Mouse (Mus musculus): ENCODE results near the gene Tango2. TPM values are rescaled to one million over a fixed set of nuclear protein-coding genes. Genes with fewer than 3 reads are reported as not detected.

The Tango2 gene
- polyA plus RNA-seq, 1 experiment = 20.6 TPM

DNA sequence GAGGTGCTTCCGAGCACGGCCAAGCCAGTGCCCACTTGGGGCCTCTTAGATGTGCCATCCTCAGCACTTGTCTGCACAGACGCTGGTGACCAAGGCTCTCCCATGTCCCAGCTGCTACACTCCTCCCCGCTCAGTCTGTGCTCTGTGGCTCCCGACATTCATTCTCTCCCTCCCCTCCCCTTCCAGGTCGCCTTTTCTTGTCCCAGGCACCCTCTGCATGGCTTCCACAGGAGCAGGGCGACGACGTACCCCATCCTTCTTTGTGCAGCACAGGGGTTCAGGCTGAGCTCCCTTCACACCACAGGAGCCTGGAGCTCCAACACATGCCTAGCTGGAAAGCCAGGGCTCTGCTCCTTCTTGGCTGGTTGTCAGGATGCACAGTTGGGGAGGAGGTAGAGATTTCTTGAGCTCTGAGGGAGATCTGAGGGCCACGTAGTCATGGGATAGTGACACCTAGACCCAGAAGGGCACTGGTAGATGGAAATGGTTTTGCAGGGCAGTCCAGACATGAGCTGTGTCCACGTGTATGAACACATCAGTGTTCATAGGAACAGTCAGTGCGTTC lies 1.9 kb upstream of the Tango2 start:
- peaks cover 7% of the 10 kb centered on the region for H3K27me3 ChIP-seq (ENCODE audit: control insufficient read depth, insufficient read depth, insufficient read length)
- H3K36me3 ChIP-seq (ENCODE audit: control insufficient read depth, insufficient read depth) = no peaks in the 10 kb centered on the region
- H3K4me3 ChIP-seq (ENCODE audit: insufficient read depth, poor library complexity, severe bottlenecking) = no peak overlapping the region
- H3K79me3 ChIP-seq (ENCODE audit: low read depth) = no peaks in the 10 kb centered on the region
- H3K79me2 ChIP-seq (ENCODE audit: control insufficient read depth, insufficient read depth) = no peaks in the 10 kb centered on the region
- no peak overlapping the region for H3ac ChIP-seq (ENCODE audit: control insufficient read depth, insufficient read length, low read depth)
- TF ChIP-seq MYOG (IDR thresholded peaks at IDR 0.05; ENCODE audit: control insufficient read depth, extremely low read depth, insufficient read length) (no peak), CTCF (IDR thresholded peaks at IDR 0.05; ENCODE audit: control insufficient read depth, insufficient read depth, insufficient read length) (no peak)

DNA sequence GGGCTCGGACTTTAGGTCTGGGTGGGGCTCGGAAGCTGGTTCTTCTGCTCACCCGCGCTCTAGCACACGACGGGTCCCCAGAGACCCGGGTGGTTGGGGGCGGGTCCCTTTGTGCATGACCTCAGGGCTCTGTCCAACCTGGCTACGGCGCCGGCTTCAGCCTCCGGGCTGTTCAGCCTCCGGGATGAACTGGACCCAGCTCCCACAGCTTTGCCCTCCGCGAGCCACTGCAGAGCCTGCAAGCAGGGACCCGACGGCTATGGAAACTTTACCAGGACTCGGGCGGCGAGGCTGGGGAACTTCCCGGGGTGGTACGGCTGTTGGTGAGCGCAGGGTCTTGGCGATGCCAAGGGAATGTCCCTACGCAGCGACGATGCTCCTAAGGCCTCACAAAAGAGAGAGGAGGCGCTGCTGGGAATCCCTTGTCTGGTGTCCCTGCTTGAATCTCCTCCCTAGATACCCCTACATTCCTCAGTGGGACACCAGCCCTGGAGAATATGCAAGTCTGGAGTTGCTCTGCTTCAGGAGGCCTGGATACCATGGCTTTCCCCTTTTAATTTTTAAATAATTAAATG lies 785 bp upstream of the Tango2 start:
- H3K79me3 ChIP-seq (ENCODE audit: low read depth) = no peaks in the 10 kb centered on the region
- H3K4me3 ChIP-seq (ENCODE audit: insufficient read depth, poor library complexity, severe bottlenecking) = peak overlapping the region; percentile 37
- H3K79me2 ChIP-seq (ENCODE audit: control insufficient read depth, insufficient read depth) = no peaks in the 10 kb centered on the region
- no peaks in the 10 kb centered on the region for H3K36me3 ChIP-seq (ENCODE audit: control insufficient read depth, insufficient read depth)
- H3ac ChIP-seq (ENCODE audit: control insufficient read depth, insufficient read length, low read depth) = peak overlapping the region; percentile 65
- H3K27me3 ChIP-seq (ENCODE audit: control insufficient read depth, insufficient read depth, insufficient read length) = peaks cover 7% of the 10 kb centered on the region
- TF ChIP-seq MYOG (IDR thresholded peaks at IDR 0.05; ENCODE audit: control insufficient read depth, extremely low read depth, insufficient read length) (no peak), USF1 (IDR thresholded peaks at IDR 0.05; ENCODE audit: low read depth) (no peak), CTCF (IDR thresholded peaks at IDR 0.05; ENCODE audit: control insufficient read depth, insufficient read depth, insufficient read length) (no peak), MAX (IDR thresholded peaks at IDR 0.05) (no peak), FOSL1 (IDR thresholded peaks at IDR 0.05; ENCODE audit: insufficient read depth, low read length, poor library complexity, severe bottlenecking) (no peak), CEBPB (IDR thresholded peaks at IDR 0.05; ENCODE audit: low read depth) (no peak), MYOD1 (IDR thresholded peaks at IDR 0.05; ENCODE audit: control insufficient read depth, insufficient read length, low read depth) (no peak)

DNA sequence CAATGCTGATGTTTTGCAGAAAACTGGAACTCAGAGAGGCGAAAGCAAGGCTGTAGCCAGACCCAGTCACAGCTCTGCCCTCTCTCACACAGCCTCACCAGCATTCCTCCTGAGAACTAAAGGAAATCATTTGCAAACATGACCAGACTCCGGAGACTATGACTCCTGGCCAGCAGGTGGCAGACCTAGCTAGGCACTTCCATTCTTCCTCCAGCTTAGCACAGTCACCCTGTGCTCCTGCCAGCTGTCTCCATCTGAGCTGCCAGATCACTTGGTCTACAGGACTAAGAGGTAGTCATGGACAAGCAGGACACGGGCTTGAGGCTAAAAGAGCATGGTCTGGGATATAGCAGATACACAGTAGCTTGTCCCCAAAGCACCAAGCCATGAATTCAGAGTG lies 2.7 kb downstream of the Tango2 start:
- H3K79me3 ChIP-seq (ENCODE audit: low read depth) = no peaks in the 10 kb centered on the region
- H3K27me3 ChIP-seq (ENCODE audit: control insufficient read depth, insufficient read depth, insufficient read length) = peaks cover 7% of the 10 kb centered on the region
- no peaks in the 10 kb centered on the region for H3K79me2 ChIP-seq (ENCODE audit: control insufficient read depth, insufficient read depth)
- TF ChIP-seq MAX (IDR thresholded peaks at IDR 0.05) (peak; percentile 20), FOSL1 (IDR thresholded peaks at IDR 0.05; ENCODE audit: insufficient read depth, low read length, poor library complexity, severe bottlenecking) (no peak), USF1 (IDR thresholded peaks at IDR 0.05; ENCODE audit: low read depth) (no peak), CTCF (IDR thresholded peaks at IDR 0.05; ENCODE audit: control insufficient read depth, insufficient read depth, insufficient read length) (peak; percentile 71), MYOD1 (IDR thresholded peaks at IDR 0.05; ENCODE audit: control insufficient read depth, insufficient read length, low read depth) (no peak), MYOG (IDR thresholded peaks at IDR 0.05; ENCODE audit: control insufficient read depth, extremely low read depth, insufficient read length) (no peak)
- H3K36me3 ChIP-seq (ENCODE audit: control insufficient read depth, insufficient read depth) = no peaks in the 10 kb centered on the region
- no peak overlapping the region for H3K4me3 ChIP-seq (ENCODE audit: insufficient read depth, poor library complexity, severe bottlenecking)
- H3ac ChIP-seq (ENCODE audit: control insufficient read depth, insufficient read length, low read depth) = no peak overlapping the region

DNA sequence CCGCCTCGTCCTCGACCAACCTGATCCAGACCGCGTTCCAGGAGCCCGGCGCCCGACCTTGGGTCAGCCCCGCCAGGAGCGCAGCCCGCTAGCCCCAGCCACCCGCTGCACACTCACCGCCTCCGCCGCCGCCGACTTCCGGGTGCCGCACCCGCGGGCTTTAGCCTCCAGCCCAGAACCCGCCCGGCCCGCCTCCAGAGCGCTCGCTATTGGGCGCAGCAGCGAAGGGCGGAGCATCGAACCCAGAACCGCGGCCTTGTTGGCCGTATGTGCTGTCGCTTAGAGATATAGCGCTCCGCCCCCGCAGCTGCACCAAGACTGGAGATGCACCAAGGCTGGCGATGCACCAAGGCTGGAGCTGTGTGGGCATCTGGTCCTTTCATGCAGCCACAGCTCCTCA lies 4.1 kb downstream of the Tango2 start:
- H3K27me3 ChIP-seq (ENCODE audit: control insufficient read depth, insufficient read depth, insufficient read length) = no peaks in the 10 kb centered on the region
- H3K79me3 ChIP-seq (ENCODE audit: low read depth) = no peaks in the 10 kb centered on the region
- TF ChIP-seq MYOD1 (IDR thresholded peaks at IDR 0.05; ENCODE audit: control insufficient read depth, insufficient read length, low read depth) = no peak
- TF ChIP-seq MYOG (IDR thresholded peaks at IDR 0.05; ENCODE audit: control insufficient read depth, extremely low read depth, insufficient read length) = no peak
- TF ChIP-seq CTCF (IDR thresholded peaks at IDR 0.05; ENCODE audit: control insufficient read depth, insufficient read depth, insufficient read length) = no peak
- TF ChIP-seq MAX (IDR thresholded peaks at IDR 0.05) = no peak
- no peak for TF ChIP-seq CEBPB (IDR thresholded peaks at IDR 0.05; ENCODE audit: low read depth)
- no peak for TF ChIP-seq FOSL1 (IDR thresholded peaks at IDR 0.05; ENCODE audit: insufficient read depth, low read length, poor library complexity, severe bottlenecking)
- no peak for TF ChIP-seq USF1 (IDR thresholded peaks at IDR 0.05; ENCODE audit: low read depth)
- H3K79me2 ChIP-seq (ENCODE audit: control insufficient read depth, insufficient read depth) = no peaks in the 10 kb centered on the region
- H3ac ChIP-seq (ENCODE audit: control insufficient read depth, insufficient read length, low read depth) = peak overlapping the region; percentile 46
- H3K36me3 ChIP-seq (ENCODE audit: control insufficient read depth, insufficient read depth) = no peaks in the 10 kb centered on the region
- peak overlapping the region; percentile 48 for H3K4me3 ChIP-seq (ENCODE audit: insufficient read depth, poor library complexity, severe bottlenecking)

DNA sequence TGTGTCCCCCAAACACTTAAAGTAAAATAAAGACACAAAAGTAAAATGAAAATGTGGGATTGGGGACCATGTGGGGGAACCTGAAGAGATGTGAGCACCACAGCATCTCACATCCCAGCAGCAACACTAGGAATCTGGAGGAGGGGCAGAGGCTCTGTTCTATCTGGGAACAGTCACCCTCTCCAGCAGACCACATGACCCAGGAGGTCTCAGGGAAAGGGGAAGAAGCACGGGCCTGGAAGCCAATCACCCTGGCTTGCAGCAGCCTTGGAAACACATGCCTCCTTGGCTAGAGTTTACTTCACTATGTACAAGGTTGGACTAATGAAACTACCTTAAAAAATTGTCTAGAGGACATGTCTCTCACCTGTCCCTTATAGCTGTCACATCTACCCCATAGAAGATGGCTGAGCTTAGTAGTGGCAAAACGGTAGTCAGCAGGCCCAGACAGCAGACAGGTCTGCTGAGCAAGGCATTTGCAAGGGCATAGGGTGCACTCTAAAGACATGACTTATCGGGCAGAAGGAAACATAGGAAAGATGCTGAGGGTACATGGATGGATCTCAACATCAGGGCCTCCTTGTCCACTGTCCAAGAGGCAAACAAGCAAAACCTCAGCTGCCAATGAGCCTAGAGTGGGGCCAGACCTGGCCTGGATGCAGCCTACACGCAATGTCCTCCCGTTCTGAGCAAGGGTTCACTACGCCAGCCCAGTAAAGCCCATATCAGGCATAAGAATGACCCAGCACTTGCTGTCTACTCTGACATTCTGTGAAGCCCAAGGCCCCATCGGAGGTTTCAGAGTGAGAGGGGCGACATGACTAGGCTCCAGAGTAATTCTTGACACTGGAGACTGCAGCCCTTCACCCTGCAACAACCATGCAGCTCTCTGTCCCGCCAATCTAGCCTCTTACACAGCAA lies 5.0 kb downstream of the Tango2 start:
- Histone ChIP-seq H3K79me3 (ENCODE audit: low read depth) (no peaks in the 10 kb centered on the region), H3K36me3 (ENCODE audit: control insufficient read depth, insufficient read depth) (no peaks in the 10 kb centered on the region), H3K79me2 (ENCODE audit: control insufficient read depth, insufficient read depth) (no peaks in the 10 kb centered on the region), H3ac (ENCODE audit: control insufficient read depth, insufficient read length, low read depth) (peak overlapping the region; percentile 46), H3K4me3 (ENCODE audit: insufficient read depth, poor library complexity, severe bottlenecking) (peak overlapping the region; percentile 48), H3K27me3 (ENCODE audit: control insufficient read depth, insufficient read depth, insufficient read length) (no peaks in the 10 kb centered on the region)
- TF ChIP-seq MAX (IDR thresholded peaks at IDR 0.05) (no peak), MYOG (IDR thresholded peaks at IDR 0.05; ENCODE audit: control insufficient read depth, extremely low read depth, insufficient read length) (no peak), USF1 (IDR thresholded peaks at IDR 0.05; ENCODE audit: low read depth) (peak; percentile 21)
